Mouse (Mus musculus) heart, postnatal 4 days (tissue): ENCODE results near the gene Ism2. TPM values are rescaled to one million over a fixed set of nuclear protein-coding genes. Genes with fewer than 3 reads are reported as not detected.
"Not testable (repeated sequence)": the region's sequence is repeated elsewhere in the genome, so short reads cannot be mapped to it uniquely, and the experiment has no call there.

Source experiments
- DNase-seq: peaks from one replicate; pipeline ENCODE4 v3.0.0; 2021
- total RNA-seq, 2 experiments: library from RNA; stranded (reverse); gene quantifications; 2 replicates each; pipeline ENCODE4 v1.2.3; 2021

Gene Ism2
- total RNA-seq, 2 experiments from 2014 or later, result 0.52 to 1.0 TPM

DNA sequence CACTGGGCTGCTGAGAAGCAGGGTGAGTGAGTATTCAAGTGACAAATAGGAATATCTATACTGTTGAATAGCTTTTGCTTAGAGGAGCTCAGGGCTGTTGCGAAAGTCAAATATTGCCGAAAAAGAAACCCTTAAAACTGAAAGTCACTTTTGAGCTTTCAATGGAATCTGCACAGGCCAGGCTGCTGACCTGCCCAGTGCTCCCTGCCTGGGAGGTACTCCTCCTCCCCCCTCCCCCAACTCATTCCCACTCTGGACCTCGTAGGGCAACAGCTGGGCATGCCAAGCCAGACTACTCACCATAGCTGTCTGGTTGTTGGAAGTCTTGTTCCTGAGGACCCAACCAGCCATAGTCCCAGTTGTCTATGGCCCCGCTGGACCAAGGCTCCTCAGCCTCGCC lies 14.8 kb downstream of the Ism2 start:
- DNase-seq, result no peak

DNA sequence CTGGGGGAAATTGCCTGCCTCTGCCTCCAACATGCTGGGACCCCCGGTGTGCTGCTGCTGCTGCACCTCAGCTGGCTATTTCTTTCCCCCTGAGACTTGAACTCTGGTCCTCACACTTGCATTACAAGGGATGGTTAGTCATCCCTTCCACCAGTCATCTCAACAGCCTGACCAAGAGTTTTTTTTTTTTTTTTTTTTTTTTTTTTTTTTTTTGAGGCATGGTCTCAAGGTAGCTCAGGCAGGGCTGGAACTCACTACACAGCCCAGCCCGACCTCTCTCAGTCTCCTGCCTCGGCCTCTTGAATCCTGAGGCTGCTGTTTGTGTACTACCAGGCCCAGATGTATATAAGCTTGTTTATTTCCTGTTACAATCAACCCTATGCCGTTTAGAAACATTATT lies 15.2 kb downstream of the Ism2 start:
- DNase-seq, result no peak

DNA sequence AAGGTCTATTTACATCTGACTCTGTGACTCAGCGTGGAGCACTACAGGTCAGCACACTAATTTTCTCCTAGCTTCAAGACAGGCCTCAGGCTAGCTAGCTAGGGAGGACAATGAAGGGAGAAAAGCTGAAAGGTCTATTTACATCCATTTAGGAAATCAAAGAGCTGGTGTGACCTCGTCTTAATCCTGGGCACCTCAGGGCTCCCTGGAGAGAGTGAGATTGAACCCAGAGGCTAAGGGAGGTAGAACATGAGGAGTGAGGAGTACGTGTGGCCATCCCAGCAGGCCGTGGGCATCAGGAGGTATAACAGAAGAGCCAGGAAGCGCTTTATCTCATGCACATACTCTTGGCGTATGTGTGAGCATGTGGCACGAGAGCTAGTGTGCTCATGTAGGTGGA lies 15.8 kb downstream of the Ism2 start:
- DNase-seq, result no peak

DNA sequence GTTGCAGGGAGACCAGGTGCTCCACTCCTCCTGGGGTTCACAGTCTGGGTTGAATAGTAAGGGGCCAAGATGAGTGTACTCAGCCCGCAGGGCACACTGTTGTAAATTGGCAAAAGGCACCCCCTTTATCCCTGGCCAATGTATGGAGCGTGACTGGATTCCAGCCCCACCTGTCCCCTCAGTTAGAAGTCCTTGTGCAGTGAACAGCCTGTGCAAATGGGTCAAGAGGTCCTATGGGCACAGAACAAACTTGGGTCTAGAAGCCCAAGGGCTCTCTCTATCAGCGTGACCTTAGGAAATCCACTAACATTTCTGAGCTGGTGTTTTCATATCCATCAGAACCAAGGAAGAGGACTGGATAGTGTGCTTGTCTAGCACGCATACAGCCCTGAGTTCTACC lies 16.8 kb downstream of the Ism2 start:
- no peak for DNase-seq

DNA sequence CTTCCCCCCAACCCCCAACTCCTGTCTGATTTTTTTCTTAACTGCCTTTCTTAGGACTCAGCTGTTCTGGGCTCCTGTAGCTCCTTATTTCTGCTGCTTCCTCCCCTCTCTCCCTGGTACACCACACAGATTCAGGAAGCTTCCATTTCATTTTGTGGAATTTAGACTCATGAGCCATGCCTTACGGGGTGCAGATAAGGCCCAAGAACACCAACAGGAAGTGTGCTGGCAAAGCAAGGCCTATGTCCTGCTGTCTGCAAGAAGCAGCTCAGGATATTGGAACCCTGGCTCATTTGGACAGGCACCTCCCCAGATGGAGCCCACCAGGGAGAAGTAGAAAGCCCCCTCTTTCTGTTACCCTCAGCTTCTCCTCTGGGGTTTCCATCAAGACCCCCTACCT lies 17.7 kb downstream of the Ism2 start:
- no peak for DNase-seq

DNA sequence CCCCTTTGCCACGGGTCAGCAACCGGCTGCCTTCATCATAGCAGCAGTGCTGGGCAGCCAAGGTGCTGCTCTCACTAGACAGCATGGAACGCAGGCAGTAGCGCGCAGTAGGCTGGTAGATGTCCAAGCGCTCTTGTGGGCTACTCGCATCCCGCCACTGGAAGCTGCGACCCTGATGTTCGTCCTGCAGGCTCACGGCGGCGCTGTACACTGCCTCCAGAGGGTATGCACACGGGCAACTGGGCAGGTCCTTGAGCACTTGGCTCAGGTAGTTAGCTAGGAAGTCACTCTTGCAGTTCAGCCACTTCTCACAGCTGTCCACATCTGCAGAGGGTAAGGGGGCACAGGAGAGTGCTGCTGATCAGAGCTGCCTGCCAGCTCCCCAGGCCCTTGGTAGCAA lies 19.6 kb downstream of the Ism2 start:
- no peak for DNase-seq

DNA sequence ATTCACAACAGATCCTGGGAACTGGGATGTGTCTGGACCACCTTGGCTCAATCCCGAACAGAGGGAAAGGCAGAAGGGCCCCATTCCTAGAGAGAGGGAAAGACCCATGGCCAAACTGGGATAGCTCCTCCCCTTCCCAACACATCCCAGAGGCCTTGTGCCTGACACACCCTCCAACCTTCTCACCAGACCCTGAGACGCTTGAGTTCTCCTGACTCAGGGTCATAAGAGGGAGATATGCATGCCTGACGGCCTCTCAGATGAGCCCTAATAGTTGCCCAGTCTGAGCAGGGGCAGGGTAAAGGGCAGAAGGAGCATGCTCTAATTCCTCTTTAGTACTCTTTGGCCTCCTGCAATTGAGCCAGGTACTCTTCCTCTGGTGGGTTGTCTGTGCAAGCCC lies 20.2 kb downstream of the Ism2 start:
- DNase-seq, result no peak

DNA sequence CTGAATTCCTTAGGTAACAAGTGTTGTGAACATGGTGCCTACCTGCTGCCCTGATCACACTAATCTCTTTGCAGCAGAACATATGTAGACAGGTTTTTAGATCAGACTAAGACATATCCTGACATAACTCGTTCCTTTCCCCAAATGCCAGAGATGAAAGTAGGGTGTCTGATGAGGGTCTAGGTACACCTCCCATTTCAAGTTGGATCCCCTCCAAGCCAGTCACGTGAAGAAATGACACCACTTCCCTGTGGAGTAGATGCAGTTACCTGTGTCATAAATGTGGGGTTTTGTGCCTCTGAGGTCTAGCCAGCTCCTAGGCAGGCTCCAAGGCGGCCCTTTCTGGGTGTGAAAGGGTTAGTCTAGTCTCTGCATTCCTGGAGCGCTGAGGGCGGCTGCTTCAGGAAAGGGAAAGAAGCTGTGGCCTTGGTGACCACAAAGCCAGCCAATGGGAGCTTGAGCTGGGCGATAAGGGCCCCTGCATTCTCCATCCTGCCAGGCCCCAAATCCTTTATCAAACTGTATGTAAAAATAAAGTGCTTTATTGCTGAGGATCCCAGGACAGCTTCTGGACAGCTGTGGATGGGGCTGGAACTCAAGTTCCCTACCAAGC lies 21.3 kb downstream of the Ism2 start:
- peak; percentile 58 for DNase-seq

DNA sequence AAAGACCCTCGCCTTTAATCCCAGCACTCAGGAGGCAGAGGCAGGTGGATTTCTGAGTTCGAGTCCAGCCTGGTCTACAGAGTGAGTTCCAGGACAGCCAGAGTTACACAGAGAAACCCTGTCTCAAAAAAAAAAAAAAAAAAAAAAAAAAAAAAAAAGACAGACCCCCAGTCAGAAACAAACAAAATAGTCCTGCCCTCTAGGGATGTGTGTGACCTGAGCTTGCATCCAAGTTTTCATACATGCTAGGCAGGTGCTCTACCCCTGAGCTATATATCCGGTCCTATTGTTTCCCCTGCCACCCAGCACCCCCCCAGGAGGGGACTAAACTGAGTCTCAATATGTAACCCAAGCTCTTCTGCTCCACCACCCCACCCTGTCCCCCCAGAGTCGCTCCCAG lies 22.3 kb downstream of the Ism2 start:
- not testable (repeated sequence) for DNase-seq

DNA sequence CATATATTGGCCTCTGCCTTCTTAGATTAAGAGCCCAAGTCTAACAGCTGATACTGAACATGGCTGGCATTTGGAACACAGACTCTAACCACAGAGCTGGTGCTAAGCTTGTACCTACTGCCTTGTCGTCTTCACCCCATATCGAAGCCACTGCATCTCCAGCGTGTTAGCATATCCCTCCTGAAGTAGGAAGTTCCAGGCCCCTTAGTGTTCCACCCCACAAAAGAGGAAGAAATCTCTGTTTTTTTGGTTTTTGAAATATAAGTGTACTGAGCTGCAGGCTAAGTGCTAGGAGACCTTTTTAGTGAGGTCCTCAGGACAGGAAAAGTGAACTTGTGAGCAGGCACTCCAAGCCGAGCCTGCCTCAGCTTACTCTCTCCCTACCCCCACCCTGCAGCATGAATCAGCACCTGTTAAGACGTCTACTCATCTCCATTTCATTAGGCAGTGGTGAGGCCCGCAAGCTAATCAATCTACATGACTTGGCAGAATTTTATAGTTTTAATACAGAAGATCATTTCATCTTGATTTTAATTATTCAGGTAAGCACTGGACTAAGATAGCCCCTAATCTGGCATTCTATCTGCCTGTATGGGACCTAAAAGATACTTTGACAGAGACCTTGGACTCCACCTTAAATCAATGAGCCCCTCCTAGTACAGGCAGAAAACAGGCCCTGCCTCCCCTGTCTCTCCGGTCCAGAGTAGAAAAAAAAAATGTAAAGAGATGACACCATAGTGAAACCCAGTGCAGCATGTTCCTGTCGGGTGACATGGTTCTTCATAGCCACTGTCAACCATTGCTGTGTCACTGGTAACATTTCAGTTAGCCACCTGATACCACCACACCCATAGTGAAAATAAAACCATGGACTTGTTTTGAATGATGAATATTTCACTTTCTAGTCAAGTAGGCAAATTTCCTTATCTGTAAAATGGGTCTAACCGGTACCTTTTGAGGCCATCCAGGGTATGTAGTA lies 24.4 kb downstream of the Ism2 start:
- DNase-seq, result no peak

DNA sequence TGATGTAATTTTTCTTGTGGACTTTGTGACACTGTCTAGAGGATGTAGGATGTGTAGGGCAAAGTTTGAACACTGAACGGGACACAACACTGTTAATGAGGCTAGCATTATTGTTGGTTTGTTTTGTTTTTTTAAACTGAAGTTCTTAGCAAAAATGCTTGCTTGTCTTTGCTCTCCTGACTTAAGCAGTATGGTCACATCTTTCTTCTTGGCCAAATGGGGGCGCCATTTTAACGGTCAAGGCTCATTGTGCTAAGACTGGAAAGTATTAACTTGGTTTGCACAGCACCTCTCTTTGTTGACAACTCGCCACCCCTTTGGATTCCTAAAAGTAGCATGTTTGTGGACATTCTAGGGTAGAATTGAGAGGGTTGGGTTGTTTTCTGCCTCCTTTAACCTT lies 31.8 kb downstream of the Ism2 start:
- DNase-seq, result peak; percentile 51

DNA sequence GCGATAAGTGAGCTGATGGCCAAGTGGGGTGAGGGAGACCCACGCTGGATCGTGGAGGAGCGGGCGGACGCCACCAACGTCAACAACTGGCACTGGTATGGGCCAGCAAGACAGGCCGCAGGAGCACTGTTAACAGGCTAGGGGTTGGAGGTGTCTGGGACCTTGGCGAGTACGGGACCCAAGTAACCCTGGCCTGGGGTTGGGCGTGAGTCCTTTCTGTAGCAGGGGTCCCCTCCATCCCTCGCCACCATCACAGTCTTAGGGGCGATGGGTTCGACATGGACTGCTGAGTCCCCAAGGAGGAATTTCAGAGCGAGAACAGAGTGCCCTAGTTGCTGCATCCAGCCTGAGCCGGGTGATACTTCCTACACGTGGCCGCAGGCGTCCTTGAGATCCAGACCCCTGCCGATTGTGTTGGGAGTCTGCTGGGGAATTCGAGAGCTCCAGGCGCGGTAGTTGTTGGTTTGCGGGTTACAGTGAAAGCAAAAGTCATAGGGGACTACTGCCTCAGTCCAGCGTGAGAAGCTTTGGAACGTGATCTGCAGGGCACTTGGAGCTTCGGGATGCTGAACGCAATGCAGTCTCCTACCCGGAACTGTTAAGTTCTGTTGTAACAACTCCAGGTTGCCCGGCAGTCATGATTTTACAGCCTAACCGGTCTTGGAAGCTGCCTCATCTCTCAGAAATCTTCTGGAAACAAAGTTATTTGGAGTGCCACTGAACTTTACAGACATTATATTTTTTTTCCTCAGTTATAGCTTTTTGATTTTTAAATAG lies 32.5 kb downstream of the Ism2 start:
- no peak for DNase-seq

DNA sequence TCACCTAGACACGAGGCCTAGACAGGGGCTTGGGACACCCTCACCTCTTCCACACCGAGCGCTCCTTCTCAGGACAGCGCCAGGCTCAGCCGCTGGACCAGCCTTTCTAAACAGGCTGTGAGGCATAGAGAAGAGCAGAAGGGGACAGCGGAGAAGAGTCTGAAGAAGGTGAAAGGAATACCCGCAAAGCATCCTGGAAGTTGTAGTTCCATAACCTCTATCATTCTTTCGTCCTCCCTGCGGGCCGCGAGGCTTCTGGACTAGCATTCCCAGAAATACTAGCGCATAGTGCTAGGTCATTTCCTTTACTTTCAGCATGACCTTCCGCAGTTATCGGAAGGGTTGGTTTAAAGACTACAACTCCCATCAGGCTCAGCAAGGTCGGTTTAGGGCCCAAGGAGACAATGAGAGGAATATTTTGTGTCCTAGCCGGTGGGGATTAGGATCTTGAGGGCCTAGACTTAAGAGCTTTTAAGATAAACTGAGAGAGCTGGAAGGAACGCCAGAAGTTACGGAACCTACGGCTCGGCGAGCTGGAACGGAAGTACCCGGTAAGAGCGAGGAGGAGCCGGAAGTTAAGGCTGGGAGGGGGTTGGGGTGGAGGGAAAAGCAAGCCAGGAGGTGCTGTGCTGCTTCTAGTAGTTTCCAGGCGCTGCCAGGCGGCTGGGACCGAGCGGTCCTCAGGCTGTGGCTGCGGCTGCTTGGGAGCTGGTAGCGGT lies 33.2 kb downstream of the Ism2 start, which contains the start of the genes Vipas39 and Ahsa1:
Vipas39 (minus strand) TSS at position 149 of the 719 bp plus-strand sequence.
Ahsa1 (plus strand) TSS at position 372 of the 719 bp plus-strand sequence.
- DNase-seq, result peak; percentile 87

DNA sequence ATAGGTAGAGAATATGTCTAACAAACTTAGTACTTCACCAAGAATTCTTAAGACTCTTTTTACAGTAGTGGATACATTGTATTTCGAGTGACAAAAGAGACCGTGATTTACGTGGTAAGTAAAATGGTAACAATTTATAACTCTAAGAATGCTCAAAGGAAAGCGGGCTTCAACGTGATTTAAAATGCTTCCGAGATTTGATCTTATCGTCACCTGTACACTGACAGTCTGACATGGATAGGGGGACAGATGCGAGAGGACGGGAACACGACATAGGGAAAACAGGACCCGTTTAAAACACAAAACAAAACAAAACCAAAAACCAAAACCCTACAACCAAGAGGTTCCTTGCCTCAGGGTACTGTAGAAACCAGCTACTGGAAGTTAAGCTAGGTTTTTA lies 34.1 kb downstream of the Ism2 start:
- DNase-seq, result no peak

DNA sequence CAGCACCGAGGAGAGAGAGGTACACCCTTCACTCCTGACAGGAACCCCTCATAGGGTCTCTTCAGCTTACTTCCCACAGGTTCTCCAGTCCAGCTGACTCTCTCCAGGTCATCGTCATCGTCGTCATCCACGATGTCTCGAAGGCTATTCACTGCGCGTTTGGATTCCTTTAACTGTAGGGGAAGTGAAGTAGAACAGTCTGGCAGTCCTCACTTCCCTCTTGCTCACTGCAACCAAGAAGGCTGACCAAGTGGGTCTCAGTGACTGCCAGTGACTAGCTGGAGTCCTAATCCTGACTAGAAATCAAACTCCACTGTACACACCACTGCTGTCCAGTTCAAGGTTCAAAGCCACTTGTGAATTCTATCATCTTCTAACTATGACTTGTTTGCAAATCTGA lies 38.9 kb downstream of the Ism2 start:
- no peak for DNase-seq

DNA sequence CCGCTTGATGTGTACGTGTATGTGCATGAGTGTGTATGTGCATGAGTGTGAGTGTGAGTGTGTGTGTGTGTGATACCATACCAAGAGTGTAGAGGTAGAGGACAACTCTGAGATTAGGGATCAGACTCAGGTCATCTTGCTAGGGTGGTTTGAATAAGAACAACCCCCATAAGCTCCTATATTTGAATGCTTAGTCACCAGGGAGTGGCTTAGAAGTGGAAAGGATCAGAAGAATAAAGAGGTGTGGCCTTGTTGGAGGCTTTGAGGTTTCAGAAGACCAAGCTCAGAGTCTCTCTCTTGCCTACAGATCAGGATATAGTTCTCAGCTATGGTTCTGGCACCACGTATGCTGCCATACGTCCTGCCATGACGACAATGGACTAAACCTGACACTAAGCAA lies 42.9 kb downstream of the Ism2 start:
- no peak for DNase-seq

DNA sequence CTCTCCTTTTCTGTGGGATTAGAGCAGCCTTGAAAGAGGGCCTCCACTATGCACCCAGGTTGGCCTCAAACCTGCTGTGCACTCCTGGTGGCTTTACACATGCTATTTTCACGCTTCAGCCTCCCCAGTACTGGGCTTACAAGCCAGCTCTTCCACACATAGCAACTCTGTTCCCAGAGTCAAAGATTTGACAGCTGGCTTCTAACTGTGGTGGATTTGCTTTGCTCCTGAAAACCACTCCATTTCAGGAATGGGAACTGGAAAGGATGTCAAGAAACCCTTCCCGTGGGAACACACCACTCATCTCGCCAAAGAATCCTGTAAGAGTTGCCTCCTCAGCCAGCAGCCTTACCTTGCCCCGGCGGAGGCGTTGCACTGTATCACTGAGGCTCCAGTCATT lies 45.6 kb downstream of the Ism2 start:
- no peak for DNase-seq

DNA sequence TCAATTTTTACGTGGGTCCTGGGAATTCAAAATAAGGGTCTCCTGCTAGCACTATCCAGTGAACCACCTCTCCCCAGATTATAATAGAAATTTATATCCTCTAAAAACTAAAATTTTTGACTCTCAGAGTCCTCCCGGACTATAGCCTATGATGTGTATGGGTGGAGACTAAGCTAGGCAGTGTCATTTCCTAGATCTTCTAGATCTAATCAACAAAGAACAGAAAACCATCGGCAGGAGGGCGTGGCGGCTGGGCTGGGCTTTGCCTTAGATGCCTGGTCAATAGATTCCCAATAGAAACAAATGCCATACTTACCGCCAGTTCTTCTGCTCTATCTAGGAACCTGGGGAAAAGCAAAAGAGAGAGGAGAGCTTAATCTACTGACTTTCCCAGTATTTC lies 49.3 kb downstream of the Ism2 start:
- DNase-seq, result no peak

DNA sequence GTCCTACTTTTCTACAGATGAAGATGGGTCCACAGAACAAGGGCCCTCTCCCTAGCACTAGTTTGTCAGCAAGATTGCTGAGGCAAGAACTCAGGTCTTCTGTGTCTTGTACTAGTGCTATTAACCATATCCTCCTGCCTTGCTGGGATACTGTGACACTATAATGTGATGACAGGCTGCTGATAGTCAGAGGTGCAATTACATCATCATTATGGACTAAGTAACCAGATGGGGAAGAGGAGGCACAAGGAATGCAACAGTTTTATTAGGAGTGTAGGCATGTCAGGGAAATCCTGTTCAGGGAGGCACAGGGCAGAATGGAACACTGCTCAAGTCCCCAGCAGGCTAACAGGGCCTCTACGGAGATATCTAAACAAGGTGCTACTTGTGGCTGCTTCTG lies 60.9 kb downstream of the Ism2 start, which contains the start of gene Noxred1:
Noxred1 (minus strand) TSS at position 101 of the 400 bp plus-strand sequence.
- DNase-seq, result no peak

DNA sequence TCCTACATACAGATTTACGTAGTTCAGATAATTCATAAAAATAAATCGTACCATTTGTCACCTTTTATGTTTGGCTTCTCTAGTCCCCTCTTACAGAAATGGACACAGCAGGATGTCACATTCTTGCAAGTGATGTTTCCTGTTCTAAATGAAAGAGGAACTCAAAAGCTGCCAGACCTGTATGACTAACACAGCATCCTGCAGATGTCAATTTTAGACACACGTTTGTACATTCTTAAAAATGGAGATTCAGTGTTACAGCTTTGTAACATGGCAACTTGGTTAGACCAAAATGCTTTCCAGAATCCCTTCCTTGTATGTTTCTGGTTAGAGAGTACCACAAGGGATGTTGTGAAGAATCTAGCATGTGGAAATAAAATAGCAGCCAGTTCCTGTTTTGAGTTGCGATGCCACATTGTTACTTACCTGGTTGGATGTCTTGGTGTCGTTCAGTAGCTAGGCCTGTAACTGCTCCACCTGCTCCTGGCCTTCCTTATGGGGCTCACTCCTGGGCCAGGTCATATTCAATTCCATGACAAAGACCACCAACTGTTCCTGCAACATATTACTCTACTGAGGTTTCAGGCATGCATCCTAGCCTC lies 62.5 kb downstream of the Ism2 start:
- DNase-seq, result no peak

DNA sequence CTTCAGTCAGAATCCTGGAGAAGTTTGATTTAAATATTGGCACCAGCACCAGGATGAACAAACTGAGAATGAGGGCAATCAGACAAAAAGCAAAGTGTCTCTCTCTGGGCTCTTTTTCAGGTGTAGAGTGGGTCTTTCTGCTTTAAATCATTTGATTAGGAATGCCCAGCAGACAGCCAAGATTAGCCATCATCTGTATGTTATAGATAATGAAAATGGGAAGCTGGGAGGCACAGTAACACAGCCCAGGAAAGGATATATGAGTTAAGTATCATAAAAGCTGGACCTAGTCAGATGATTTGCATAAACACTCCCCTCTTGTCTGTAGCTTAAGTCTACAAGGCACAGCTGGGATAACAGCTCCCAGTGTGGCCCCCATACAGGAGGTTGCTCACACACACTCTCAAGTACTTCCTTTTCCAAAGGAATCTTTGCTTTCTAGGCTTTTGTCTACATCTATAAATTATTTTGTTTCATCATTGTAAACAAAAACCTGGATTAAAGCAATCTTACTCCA lies 69.1 kb downstream of the Ism2 start:
- DNase-seq, result no peak

DNA sequence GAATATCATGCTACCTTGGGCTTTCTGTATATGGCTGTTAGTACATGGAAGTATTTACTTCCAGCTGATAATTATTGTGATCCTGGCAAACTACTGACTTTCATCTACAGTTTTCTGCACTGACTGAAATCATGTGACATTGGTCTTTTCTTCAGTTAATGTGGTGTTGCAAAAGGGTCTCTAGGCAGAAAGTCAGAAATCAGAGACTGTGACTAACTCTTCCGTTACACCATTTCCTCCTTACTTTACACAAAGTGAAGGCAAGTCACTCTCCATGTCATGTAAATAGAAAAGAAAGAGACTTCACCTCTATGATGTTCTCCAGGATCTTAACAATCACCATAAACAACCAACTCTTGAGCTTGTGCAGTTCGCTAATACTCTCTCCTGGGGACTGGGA lies 69.9 kb downstream of the Ism2 start:
- DNase-seq, result no peak
